Mouse (Mus musculus) intestine, postnatal 0 days (tissue): ENCODE results near the gene Chpt1. TPM values are rescaled to one million over a fixed set of nuclear protein-coding genes. Genes with fewer than 3 reads are reported as not detected.
A peak's percentile ranks its signal among the peaks of the same experiment; 100 is the strongest.

Experiments used
- ATAC-seq: fragments of 200-750 bp; cut with Nextera tagmentation; 2 replicates; pipeline ENCODE4 v1.8.0; 2017; ENCODE audit warnings: mild to moderate bottlenecking, moderate TSS enrichment, moderate library complexity
- H3K27ac ChIP-seq: fragments of 300-500 bp; sonication (generic); 2 replicates; pipeline ENCODE4 v1.5.1; 2014; ENCODE audit warnings: mild to moderate bottlenecking, low read depth, low read length, moderate library complexity
- H3K27me3 ChIP-seq: fragments of 300-500 bp; sonication (generic); replicated peaks from 2 replicates; pipeline ENCODE4 v1.6.1; 2014; ENCODE audit warnings: low read length, mixed read lengths; ENCODE audit not compliant: control insufficient read depth, insufficient read depth
- H3K36me3 ChIP-seq: fragments of 300-500 bp; sonication (generic); 2 replicates; pipeline ENCODE4 v1.6.1; 2014; ENCODE audit warnings: mild to moderate bottlenecking, moderate library complexity; ENCODE audit not compliant: control insufficient read depth, insufficient read depth
- H3K4me1 ChIP-seq: fragments of 300-500 bp; sonication (generic); replicated peaks from 2 replicates; pipeline ENCODE4 v1.6.1; 2014; ENCODE audit warnings: antibody characterized with exemption, low read length, mixed read lengths; ENCODE audit not compliant: control insufficient read depth, insufficient read depth
- H3K4me2 ChIP-seq: fragments of 300-500 bp; sonication (generic); replicated peaks from 2 replicates; pipeline ENCODE4 v1.6.1; 2014; ENCODE audit warnings: low read depth, mild to moderate bottlenecking, moderate library complexity
- H3K4me3 ChIP-seq: fragments of 300-500 bp; sonication (generic); 2 replicates; pipeline ENCODE4 v1.5.1; 2014; ENCODE audit warnings: low read depth, low read length
- H3K9ac ChIP-seq: fragments of 300-500 bp; sonication (generic); 2 replicates; pipeline ENCODE4 v1.6.1; 2014; ENCODE audit warnings: mild to moderate bottlenecking, low read depth, low read length
- H3K9me3 ChIP-seq: fragments of 300-500 bp; sonication (generic); 2 replicates; pipeline ENCODE4 v1.6.1; 2016; ENCODE audit warnings: mixed run types; ENCODE audit not compliant: control insufficient read depth
- CTCF ChIP-seq: sonication (generic); IDR thresholded peaks from 2 replicates; pipeline ENCODE4 v1.5.1; 2016; ENCODE audit warnings: low read depth, mild to moderate bottlenecking, control low read depth, antibody characterized with exemption, moderate library complexity
- WGBS: fragments of 180-500 bp; shearing (Covaris S2); extraction: QIAGEN DNeasy Blood & Tissue Kit; methylation state at CpG from one replicate; pipeline ENCODE4 v1.1.7; 2014; 5-methylcytosine and 5-hydroxymethylcytosine counted together
- polyA plus RNA-seq: library from polyadenylated mRNA; unstranded; fragments of >200 nt; fragmentation: Nextera tagmentation; extraction: Ambion mirVana; gene quantifications from 2 replicates; pipeline ENCODE4 v1.2.1, GENCODE M21; 2015

The Chpt1 gene
- polyA plus RNA-seq, 1 experiment from 2014 or later = 631 TPM

DNA sequence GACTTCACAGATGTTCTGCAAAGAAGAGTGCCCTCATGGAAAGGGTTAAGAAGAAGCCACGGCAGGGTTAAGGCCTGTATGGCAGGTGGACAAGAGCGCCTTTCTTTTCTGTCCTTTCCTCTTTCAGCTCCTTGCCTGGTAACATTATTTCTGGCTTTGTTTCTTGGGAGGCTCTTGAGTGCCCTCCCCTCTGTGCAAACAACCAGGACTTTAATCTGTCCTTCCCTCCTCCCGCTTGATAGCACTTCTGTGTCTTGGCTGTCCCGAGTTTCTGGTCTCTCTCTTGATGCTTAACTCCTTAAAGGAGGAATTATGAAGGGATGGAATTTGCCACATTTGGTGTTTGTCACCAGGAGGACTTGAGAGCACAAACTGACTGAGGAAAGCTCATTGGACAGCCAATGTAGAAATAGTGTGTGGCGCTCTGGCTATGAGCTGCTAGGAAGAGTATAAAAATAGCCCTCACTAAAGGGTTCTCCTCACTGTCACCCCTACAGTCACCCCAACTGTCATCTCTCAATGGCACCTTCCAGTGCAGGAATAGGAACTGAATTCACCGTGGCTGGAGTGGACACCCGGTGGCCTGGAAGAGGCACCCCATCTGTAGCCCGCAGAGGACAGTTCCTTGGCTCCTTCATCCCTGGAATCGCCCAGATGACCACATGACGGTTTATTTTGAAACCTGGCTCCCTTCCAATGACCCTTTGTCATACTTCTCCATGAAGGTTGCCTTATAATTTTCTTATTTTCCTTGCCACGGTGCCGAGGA lies 6.8 kb upstream of the Chpt1 start:
- Histone ChIP-seq H3K9ac (0 out of 2 replicates have a peak overlapping the region, but pooled peaks have one; percentile 2), H3K9me3 (no peaks in the 10 kb centered on the region), H3K36me3 (no peaks in the 10 kb centered on the region), H3K4me3 (no peak overlapping the region), H3K4me2 (peak overlapping the region; percentile 17; the same call in 1 of the 2 replicates), H3K4me1 (peaks cover 18% of the 10 kb centered on the region), H3K27ac (peak overlapping the region; percentile 63), H3K27me3 (no peaks in the 10 kb centered on the region)
- WGBS = 34% methylated on average over 12 of the region's 12 CpGs
- ATAC-seq = no peak
- TF ChIP-seq CTCF = no peak

DNA sequence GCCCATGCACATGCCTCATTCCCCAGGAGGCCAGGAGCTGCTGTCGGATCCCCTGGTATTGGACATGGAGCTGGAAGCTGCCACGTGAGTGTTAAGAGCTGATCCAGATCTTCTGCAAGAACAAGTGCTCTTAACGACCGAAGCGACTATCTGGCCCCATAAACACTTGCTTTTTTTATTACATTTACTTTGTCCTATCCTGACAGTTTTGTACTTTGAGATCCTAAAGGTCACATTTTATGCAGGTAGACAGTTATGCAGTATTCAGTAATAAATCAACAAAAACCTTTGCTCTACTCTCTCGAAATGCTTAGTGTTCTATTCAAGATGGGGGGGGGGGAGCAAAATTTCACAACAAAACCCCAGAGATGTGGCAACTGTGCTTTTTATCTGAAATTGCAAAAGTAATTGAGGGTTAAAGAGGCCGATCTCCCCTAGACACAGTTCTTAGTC lies 3.8 kb upstream of the Chpt1 start:
- Histone ChIP-seq H3K4me2 (no peak overlapping the region), H3K27me3 (no peaks in the 10 kb centered on the region), H3K36me3 (no peaks in the 10 kb centered on the region), H3K9ac (no peak overlapping the region), H3K9me3 (no peaks in the 10 kb centered on the region), H3K4me1 (peaks cover 20% of the 10 kb centered on the region), H3K4me3 (no peak overlapping the region), H3K27ac (peak overlapping the region; percentile 61)
- no peak for TF ChIP-seq CTCF
- ATAC-seq = peak; percentile 56
- 28% methylated on average over 7 of the region's 7 CpGs for WGBS

DNA sequence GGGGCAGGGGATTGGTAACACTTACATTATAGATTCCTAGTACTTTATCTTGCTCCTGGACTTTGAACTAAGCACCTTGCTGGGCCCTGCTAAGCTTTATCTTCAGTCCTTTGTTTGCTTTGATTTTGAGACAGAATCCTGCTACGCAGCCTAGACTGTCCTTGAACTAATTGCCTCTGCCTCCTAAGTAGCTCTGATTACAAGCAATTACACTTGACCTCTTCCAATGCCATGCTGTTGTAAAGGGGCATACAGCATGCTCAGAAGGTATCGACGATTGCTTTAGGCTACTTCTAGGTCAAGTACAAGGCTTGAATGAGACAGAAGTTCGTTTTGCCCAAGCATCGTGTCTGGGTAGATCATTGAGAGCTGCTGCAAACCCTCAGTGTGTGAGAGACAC lies 1.4 kb upstream of the Chpt1 start:
- ATAC-seq = peak; percentile 65
- TF ChIP-seq CTCF = no peak
- Histone ChIP-seq H3K4me3 (no peak overlapping the region), H3K9ac (no peak overlapping the region), H3K27ac (peak overlapping the region; percentile 92), H3K4me1 (peaks cover 14% of the 10 kb centered on the region), H3K27me3 (no peaks in the 10 kb centered on the region), H3K36me3 (no peaks in the 10 kb centered on the region), H3K4me2 (no peak overlapping the region), H3K9me3 (no peaks in the 10 kb centered on the region)
- 43% methylated on average over 5 of the region's 5 CpGs for WGBS

DNA sequence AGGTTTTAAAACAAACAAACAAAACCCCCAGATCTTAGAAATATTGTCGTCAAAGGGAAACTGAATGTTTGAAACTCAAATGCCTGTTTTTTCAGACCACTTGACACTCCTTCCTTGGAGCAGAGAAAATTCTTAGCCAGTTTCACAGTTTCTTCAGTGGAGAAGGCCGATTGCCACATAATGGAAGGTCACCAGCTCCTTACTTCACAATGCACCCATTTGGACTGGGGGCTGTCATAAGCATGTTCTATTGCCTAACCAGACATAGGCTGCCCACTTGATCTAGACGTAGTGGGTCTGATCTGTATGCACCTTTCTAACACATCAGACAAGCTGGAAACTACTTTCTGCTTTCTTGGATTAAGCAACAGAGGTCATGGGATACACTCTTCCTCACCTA lies 608 bp upstream of the Chpt1 start:
- ATAC-seq = no peak
- peak overlapping the region; percentile 91; the same call in 1 of the 2 replicates for H3K4me3 ChIP-seq
- H3K27me3 ChIP-seq = no peaks in the 10 kb centered on the region
- H3K9me3 ChIP-seq = no peaks in the 10 kb centered on the region
- H3K9ac ChIP-seq = 0 out of 2 replicates have a peak overlapping the region, but pooled peaks have one; percentile 96
- peaks cover 14% of the 10 kb centered on the region for H3K4me1 ChIP-seq
- TF ChIP-seq CTCF = no peak
- 20% methylated on average over 3 of the region's 3 CpGs for WGBS
- H3K4me2 ChIP-seq = peak overlapping the region; percentile 77
- peak overlapping the region; percentile 95 for H3K27ac ChIP-seq
- H3K36me3 ChIP-seq = no peaks in the 10 kb centered on the region

DNA sequence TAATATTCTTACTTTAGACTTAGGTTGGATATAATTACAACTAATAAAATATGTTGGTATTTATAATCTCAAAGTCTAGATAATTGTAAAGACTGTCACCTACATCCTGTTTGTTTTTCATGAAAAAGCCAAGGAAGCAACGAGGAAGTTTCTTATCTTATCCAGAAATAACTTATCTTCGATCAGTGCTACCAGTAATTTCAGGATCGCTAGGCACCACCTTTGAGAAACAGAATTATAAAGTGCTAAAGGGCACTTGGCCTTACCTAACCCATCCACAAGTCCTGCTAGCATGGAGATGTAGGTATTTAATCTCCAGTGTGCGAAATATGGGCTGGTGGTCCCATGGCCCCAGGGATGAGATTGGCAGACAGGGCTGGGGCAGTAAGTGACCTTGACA lies 954 bp downstream of the Chpt1 start:
- peak overlapping the region; percentile 77 for H3K4me2 ChIP-seq
- H3K36me3 ChIP-seq = no peaks in the 10 kb centered on the region
- H3K9me3 ChIP-seq = no peaks in the 10 kb centered on the region
- no peak for ATAC-seq
- H3K4me1 ChIP-seq = peaks cover 14% of the 10 kb centered on the region
- no peaks in the 10 kb centered on the region for H3K27me3 ChIP-seq
- WGBS = 21% methylated on average over 4 of the region's 4 CpGs
- H3K9ac ChIP-seq = peak overlapping the region; percentile 96
- TF ChIP-seq CTCF = no peak
- H3K4me3 ChIP-seq = peak overlapping the region; percentile 91
- peak overlapping the region; percentile 95 for H3K27ac ChIP-seq

DNA sequence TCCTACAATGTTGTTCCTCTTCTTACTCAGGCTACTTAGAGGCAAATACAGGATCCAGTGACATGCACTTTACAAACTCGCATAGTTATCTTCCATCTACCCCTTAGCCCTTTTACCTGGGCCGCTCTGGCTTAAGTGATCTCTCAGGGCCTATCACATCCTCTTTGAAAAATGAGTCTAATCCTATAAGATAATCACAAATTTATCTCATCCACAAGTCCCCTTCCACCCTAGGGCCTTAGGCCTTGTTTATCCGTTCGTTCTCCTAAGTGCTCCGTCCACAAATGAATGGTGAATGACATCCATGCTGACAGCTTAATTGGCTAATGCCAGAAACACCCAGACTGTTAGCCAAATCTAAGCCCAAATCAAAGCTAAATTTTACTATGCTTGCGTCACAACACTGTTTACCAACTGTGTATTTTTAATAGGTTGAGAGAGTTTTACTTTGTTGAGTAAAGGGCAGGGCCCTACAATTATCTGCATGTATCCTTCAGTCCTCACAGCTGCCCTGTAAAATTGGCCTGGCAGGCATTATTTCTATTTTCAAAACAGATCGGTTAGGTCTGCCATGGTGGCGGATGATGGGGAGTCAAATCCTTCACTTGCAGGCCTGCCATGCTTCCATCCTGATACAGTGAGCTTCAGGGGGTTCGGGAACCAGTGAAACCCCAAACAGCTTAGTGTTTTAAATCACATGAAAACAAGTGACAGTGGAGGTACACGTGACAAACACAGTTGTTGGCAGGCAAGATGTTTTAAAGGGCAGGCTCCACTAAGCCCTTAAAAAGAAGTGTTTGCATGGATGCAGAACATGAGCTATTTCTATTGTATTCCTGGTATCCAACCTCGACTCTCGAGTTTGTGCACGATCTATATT lies 1.7 kb downstream of the Chpt1 start:
- Histone ChIP-seq H3K9ac (peak overlapping the region; percentile 48), H3K4me1 (peaks cover 14% of the 10 kb centered on the region), H3K36me3 (no peaks in the 10 kb centered on the region), H3K9me3 (no peaks in the 10 kb centered on the region), H3K27me3 (no peaks in the 10 kb centered on the region), H3K27ac (peak overlapping the region; percentile 95; the same call in 1 of the 2 replicates), H3K4me2 (peak overlapping the region; percentile 77), H3K4me3 (peak overlapping the region; percentile 91)
- WGBS = 44% methylated on average over 13 of the region's 13 CpGs
- TF ChIP-seq CTCF = no peak
- no peak for ATAC-seq
